Mouse (Mus musculus) lung, postnatal 14 days (tissue): ENCODE results near the gene Gdf11.
A peak's percentile ranks its signal among the peaks of the same experiment; 100 is the strongest.

Source experiments
- DNase-seq: peaks from one replicate; pipeline ENCODE4 v3.0.0; 2021

Gdf11 gene

DNA sequence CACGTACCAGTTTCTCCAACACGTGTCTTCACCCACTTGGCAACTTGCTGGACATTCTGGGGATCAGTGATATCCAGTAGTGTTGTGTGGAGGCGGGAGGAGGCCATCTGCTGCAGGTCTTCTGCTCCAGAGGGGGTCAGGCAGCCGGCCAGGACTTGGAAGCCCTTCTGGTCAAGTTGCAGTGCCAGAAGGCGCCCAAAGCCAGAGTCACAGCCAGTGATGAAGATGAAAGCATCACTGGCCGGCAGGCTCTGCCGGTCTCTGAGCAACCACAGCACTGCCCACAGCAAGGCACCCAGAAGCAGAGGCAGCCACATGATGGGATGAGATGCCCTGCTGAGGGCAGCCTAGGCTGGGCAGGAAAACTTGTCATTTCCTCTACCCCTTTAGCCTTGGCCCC is 26.7 kb upstream of the Gdf11 start:
- DNase-seq = no peak

DNA sequence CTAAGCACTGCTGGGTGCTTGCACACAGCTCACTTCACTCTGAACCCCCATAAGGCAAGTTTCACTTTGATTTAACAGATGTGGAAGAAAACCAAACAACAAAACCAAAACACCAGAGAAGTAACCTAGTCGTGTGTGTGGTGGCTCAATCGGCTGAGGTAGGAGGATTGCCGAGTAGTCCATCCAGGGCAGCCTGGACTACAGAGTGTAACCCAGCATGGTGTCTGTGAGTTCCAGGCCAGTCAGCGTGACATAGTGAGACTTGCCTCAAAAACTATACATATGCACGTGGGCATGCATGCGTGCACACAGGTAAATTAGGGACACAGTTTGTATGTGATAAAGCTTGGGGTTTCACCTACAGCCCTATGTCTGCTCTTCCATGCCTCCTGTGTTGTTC is 25.9 kb upstream of the Gdf11 start:
- DNase-seq = no peak

- DNase-seq = no peak
Measured at GRCm38 (mm10) chr10:128916665-128917064, 25.1 kb upstream of the Gdf11 start.

DNA sequence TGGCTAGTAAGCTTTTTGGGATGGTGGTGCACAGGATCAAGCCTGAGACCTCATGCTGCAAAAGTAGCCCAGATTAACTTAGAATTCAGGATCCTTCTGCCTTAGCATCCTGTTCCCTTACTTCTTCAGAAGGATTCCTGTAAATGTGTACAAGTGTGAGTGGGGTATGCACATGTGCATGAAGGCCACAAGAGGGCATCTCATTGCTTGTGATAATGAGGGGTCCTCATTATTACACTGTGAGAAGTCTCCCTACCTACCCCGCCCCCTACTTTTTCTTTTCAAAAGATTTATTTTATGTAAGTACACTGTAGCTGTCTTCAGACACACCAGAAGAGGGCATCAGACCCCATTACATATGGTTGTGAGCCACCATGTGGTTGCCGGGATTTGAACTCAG is 24.0 kb upstream of the Gdf11 start:
- DNase-seq = no peak

DNA sequence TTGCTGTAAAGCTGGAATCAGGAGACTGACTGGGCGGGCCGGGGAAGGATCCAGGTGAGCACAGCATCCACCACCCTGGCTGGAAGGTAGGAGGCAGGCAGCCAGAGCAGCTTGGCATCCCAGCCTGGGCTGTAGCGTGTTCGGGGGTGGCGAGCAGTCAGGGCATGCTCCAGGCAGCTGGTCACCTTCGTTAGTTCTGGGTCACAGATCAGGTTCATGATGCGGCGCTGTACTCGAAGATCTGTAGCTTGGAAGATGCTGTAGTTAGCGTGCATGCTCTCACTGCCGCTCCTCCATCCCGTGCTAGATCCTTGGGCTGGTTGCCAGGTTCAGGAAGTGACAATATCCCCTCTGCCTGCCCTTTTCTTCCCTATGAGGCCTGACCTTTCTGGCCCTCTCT is 22.2 kb upstream of the Gdf11 start:
- no peak for DNase-seq

GRCm38 (mm10) chr10:128913219-128913618 is 21.7 kb upstream of the Gdf11 start:
- peak; percentile 92 for DNase-seq

DNA sequence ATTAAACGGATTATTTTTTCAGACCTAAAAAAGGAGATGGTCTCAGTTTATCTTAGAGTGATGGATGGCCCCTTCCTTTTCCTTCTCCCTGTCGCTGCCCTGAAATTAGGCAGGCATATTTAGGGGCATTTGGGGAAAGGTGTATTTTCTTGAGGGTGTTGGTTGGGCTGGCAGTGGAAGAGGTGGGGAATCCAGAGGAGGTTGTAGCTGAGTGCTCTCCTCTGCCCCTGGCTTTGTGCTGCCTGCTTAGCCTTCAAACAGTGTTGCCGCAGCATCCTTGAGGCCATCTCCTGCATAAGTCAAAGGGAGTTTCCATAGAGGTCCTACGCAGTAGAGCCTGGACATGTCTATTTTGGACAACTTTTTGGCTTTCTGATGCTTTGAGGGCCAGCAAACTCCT is 21.3 kb upstream of the Gdf11 start:
- no peak for DNase-seq

GRCm38 (mm10) chr10:128912268-128912667 is 20.8 kb upstream of the Gdf11 start:
- DNase-seq = no peak

- no peak for DNase-seq
Measured at GRCm38 (mm10) chr10:128911430-128911829, 19.9 kb upstream of the Gdf11 start.

DNA sequence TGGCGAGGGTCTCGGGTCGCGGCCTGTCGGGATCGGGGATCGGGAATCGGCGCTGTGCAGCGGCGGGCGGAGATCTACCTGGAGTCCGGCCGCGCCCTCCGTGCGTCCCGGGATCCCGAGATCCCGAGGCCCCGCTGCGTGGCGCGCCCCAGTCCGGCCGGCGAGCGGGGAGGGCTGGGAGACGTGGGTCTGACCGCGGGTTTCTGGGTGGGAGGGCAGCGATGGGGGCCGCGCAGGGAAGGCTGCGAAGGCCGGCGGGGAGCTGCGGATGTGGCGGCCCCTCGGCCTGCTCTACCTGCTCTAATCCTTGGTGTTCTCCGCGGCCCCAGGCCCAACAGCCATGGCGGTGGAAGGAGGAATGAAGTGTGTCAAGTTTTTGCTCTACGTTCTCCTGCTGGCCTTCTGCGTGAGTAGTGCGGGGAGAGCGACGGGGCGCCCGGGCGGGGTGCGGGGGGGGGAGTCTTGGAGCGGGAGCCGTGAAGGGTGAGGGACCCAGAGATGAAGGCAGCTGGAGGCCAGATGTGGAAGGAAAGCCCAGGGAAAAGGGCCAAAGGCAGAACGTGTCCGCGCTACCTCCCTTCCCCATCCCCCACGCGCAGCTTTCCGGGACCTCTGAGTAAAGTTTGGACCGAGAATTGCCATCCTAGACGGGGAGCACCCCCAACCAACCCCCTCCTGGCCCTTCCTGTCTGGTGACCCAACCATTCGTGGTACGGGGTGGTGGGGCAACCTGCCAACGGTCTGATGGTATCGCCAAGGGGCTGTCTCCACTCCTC is 18.7 kb upstream of the Gdf11 start:
- peak; percentile 56 for DNase-seq

GRCm38 (mm10) chr10:128909567-128910028 is 18.1 kb upstream of the Gdf11 start:
- DNase-seq = peak; percentile 81

- no peak for DNase-seq
Measured at GRCm38 (mm10) chr10:128908778-128909448, 17.4 kb upstream of the Gdf11 start.

- no peak for DNase-seq
Measured at GRCm38 (mm10) chr10:128904812-128905211, 13.3 kb upstream of the Gdf11 start.

- no peak for DNase-seq
Measured at GRCm38 (mm10) chr10:128902409-128902988, 11.0 kb upstream of the Gdf11 start.

DNA sequence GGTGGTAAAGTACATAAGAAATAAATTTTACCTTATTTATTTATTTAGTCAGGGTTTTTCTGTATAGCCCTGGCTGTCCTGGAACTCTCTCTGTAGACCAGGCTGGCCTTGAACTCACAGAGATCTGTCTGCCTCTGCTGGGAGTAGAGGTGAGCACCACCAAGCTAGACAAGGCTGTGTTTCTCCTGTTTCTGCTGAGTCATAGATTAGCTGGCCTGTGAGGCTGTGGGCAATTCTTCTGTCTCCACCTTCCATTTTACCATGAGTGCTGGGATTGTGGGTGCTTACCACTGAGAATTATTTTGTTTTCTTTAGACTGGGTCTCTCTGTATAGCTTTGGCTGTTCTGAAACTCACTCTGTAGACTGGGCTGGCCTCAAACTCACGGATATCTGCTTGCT is 9.9 kb upstream of the Gdf11 start:
- DNase-seq = no peak

- no peak for DNase-seq
Measured at GRCm38 (mm10) chr10:128900698-128901097, 9.2 kb upstream of the Gdf11 start, which contains the start of gene Cd63. Cd63 (plus strand) TSS chr10:128900989.

- DNase-seq = no peak
Measured at GRCm38 (mm10) chr10:128899759-128900490, 8.4 kb upstream of the Gdf11 start.

DNA sequence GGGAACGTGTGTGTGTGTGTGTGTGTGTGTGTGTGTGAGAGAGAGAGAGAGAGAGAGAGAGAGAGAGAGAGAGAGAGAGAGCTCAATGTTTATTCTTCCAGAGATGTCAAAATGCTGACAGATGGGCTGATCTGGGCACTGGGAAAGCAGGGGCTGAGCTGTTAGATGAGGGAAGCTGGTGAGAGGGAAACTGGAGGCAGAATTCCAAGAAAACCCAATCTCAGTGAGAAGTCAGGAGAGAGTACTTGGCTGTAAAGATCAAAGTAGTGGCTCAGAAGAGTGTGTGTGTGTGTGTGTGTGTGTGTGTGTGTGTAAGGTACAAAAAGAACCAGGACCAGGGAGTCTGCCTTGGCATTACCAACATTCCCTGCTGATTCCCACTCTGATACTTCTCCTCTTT is 6.0 kb upstream of the Gdf11 start:
- DNase-seq = no peak

DNA sequence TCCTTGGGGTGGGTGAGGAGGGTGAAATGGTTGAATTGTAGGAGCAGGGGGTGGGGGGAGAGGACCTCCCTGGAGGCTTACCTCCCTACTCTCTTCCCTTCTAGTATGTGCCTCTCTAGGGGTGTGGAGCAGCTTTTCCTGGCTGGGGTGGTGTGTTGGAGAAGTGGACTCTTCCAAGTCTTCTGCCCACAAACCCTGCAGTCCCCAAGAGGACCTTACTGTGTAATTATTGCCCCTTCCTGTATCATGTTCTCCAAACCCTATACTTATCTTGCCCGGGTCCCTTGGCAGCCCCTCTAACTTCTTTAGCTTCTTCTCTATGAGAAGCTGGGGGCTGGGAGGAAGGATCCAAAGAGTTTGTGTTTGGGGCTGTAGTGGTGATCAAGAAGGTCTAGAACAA is 5.3 kb upstream of the Gdf11 start:
- no peak for DNase-seq

GRCm38 (mm10) chr10:128895952-128896693 is 4.6 kb upstream of the Gdf11 start:
- DNase-seq = no peak

DNA sequence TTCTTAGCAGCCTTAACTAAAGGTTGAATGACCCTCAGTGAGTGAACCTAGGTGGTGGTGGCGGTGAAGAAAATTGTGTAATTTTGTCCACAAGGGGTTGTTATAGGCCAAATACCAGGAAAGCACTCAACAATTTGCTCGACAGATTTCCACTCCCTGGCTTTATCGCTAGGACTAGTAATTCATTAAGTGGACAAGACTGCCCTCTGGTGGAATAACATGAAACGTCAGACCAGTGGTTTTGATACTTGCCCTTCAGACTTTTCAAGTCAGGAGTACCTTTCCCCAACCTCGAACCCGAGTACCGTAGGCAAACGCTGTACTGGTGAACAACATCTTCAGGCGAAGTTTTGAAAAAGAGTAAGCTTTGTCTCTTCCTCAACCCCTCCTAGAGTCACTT is 3.9 kb upstream of the Gdf11 start:
- peak; percentile 88 for DNase-seq

DNA sequence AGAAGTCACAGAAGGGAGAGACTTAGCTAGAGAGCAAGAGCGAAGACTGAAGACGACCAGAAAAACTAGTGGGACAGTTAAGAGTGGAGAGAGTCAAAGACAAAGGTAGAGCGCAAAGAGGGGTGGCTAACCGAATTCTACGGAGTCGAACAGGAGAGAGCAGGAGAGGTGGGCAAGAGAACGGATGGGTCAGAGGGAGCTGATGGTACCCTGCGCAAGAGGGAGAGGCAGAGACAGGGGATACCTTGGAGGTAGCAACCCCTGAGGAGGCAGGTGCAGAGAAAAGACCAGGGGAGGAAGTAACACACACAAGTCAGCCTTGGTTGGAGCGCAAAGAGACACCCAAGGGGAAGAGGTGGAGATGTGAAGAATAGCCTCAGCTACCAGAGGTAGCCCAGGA is 728 bp upstream of the Gdf11 start:
- DNase-seq = no peak
